Mouse (Mus musculus): ENCODE measurements around the gene Gas2. TPM values are rescaled to one million over a fixed set of nuclear protein-coding genes. Genes with fewer than 3 reads are reported as not detected.

Gene Gas2
- total and polyA plus RNA-seq, 3 experiments: 2.3 to 4.3 (median 4.3) TPM

- TF ChIP-seq CTCF (IDR thresholded peaks at IDR 0.05) (no peak), EP300 (IDR thresholded peaks at IDR 0.05; ENCODE audit: insufficient read depth, low read depth, low read length) (no peak), POLR2A (IDR thresholded peaks at IDR 0.05; ENCODE audit: insufficient read depth, low read depth, low read length) (no peak)
- Histone ChIP-seq H3K4me3 (no peak overlapping the region), H3K36me3 (ENCODE audit: control insufficient read depth, insufficient read depth, low read length) (no peaks in the 10 kb centered on the region), H3K4me1 (ENCODE audit: control insufficient read depth, insufficient read depth, low read length) (no peaks in the 10 kb centered on the region), H3K9ac (ENCODE audit: low read depth, low read length) (no peak overlapping the region), H3K27me3 (ENCODE audit: control insufficient read depth, insufficient read depth, low read length) (no peaks in the 10 kb centered on the region), H3K79me2 (replicated peaks; ENCODE audit: control insufficient read depth, insufficient read depth, low read length) (no peaks in the 10 kb centered on the region), H3K27ac (no peak overlapping the region)
- 83% methylated on average over 7 of the region's 7 CpGs for WGBS
- DNase-seq: no peak
- intact Hi-C loops (cut with DNase I): no loop called here
These were observed 102.9 kb downstream of the Gas2 start for GRCm38 (mm10) chr7:51964681-51965080.

GRCm38 (mm10) chr7:51967581-51967980, 105.8 kb downstream of the Gas2 start:
- Histone ChIP-seq H3K27ac (no peak overlapping the region), H3K36me3 (ENCODE audit: control insufficient read depth, insufficient read depth, low read length) (no peaks in the 10 kb centered on the region), H3K79me2 (replicated peaks; ENCODE audit: control insufficient read depth, insufficient read depth, low read length) (no peaks in the 10 kb centered on the region), H3K4me3 (no peak overlapping the region), H3K27me3 (ENCODE audit: control insufficient read depth, insufficient read depth, low read length) (no peaks in the 10 kb centered on the region), H3K9ac (ENCODE audit: low read depth, low read length) (no peak overlapping the region), H3K4me1 (ENCODE audit: control insufficient read depth, insufficient read depth, low read length) (no peaks in the 10 kb centered on the region)
- 73% methylated on average over 4 of the region's 4 CpGs for WGBS
- DNase-seq: no peak
- TF ChIP-seq CTCF (IDR thresholded peaks at IDR 0.05) (no peak), POLR2A (IDR thresholded peaks at IDR 0.05; ENCODE audit: insufficient read depth, low read depth, low read length) (no peak), EP300 (IDR thresholded peaks at IDR 0.05; ENCODE audit: insufficient read depth, low read depth, low read length) (no peak)
- intact Hi-C loops (cut with DNase I): no loop called here

GRCm38 (mm10) chr7:51969379-51969778, 107.6 kb downstream of the Gas2 start:
- H3K4me3 ChIP-seq: no peak overlapping the region
- no peak overlapping the region for H3K27ac ChIP-seq
- no peaks in the 10 kb centered on the region for H3K79me2 ChIP-seq (replicated peaks; ENCODE audit: control insufficient read depth, insufficient read depth, low read length)
- no peak for TF ChIP-seq POLR2A (IDR thresholded peaks at IDR 0.05; ENCODE audit: insufficient read depth, low read depth, low read length)
- TF ChIP-seq EP300 (IDR thresholded peaks at IDR 0.05; ENCODE audit: insufficient read depth, low read depth, low read length): no peak
- TF ChIP-seq CTCF (IDR thresholded peaks at IDR 0.05): no peak
- H3K27me3 ChIP-seq (ENCODE audit: control insufficient read depth, insufficient read depth, low read length): no peaks in the 10 kb centered on the region
- no peak for DNase-seq
- no peak overlapping the region for H3K9ac ChIP-seq (ENCODE audit: low read depth, low read length)
- intact Hi-C loops (cut with DNase I): no loop called here
- no peaks in the 10 kb centered on the region for H3K4me1 ChIP-seq (ENCODE audit: control insufficient read depth, insufficient read depth, low read length)
- H3K36me3 ChIP-seq (ENCODE audit: control insufficient read depth, insufficient read depth, low read length): no peaks in the 10 kb centered on the region

GRCm38 (mm10) chr7:51972252-51972855, 110.5 kb downstream of the Gas2 start:
- Histone ChIP-seq H3K4me3 (no peak overlapping the region), H3K9ac (ENCODE audit: low read depth, low read length) (no peak overlapping the region), H3K36me3 (ENCODE audit: control insufficient read depth, insufficient read depth, low read length) (no peaks in the 10 kb centered on the region), H3K27ac (no peak overlapping the region), H3K79me2 (replicated peaks; ENCODE audit: control insufficient read depth, insufficient read depth, low read length) (no peaks in the 10 kb centered on the region), H3K4me1 (ENCODE audit: control insufficient read depth, insufficient read depth, low read length) (no peaks in the 10 kb centered on the region), H3K27me3 (ENCODE audit: control insufficient read depth, insufficient read depth, low read length) (no peaks in the 10 kb centered on the region)
- no peak for DNase-seq
- WGBS: 32% methylated on average over 6 of the region's 6 CpGs
- peak; percentile 93 for TF ChIP-seq CTCF (IDR thresholded peaks at IDR 0.05)
- no peak for TF ChIP-seq EP300 (IDR thresholded peaks at IDR 0.05; ENCODE audit: insufficient read depth, low read depth, low read length)
- intact Hi-C loops (cut with DNase I): loop anchor here (2.0 to 5.0 kb wide), 2 partner anchors 110 to 356 kb away; partner anchors contain the start of genes Fancf and Gas2

GRCm38 (mm10) chr7:51973091-51973490, 111.3 kb downstream of the Gas2 start:
- no peaks in the 10 kb centered on the region for H3K27me3 ChIP-seq (ENCODE audit: control insufficient read depth, insufficient read depth, low read length)
- H3K79me2 ChIP-seq (replicated peaks; ENCODE audit: control insufficient read depth, insufficient read depth, low read length): no peaks in the 10 kb centered on the region
- H3K4me1 ChIP-seq (ENCODE audit: control insufficient read depth, insufficient read depth, low read length): no peaks in the 10 kb centered on the region
- 78% methylated on average over 5 of the region's 5 CpGs for WGBS
- no peak for TF ChIP-seq POLR2A (IDR thresholded peaks at IDR 0.05; ENCODE audit: insufficient read depth, low read depth, low read length)
- TF ChIP-seq CTCF (IDR thresholded peaks at IDR 0.05): no peak
- no peak for TF ChIP-seq EP300 (IDR thresholded peaks at IDR 0.05; ENCODE audit: insufficient read depth, low read depth, low read length)
- intact Hi-C loops (cut with DNase I): loop anchor here (2.0 to 5.0 kb wide), 2 partner anchors 111 to 356 kb away; partner anchors contain the start of genes Fancf and Gas2
- H3K4me3 ChIP-seq: no peak overlapping the region
- no peak overlapping the region for H3K9ac ChIP-seq (ENCODE audit: low read depth, low read length)
- no peak overlapping the region for H3K27ac ChIP-seq
- H3K36me3 ChIP-seq (ENCODE audit: control insufficient read depth, insufficient read depth, low read length): no peaks in the 10 kb centered on the region
- DNase-seq: no peak

- Histone ChIP-seq H3K79me2 (replicated peaks; ENCODE audit: control insufficient read depth, insufficient read depth, low read length) (no peaks in the 10 kb centered on the region), H3K4me1 (ENCODE audit: control insufficient read depth, insufficient read depth, low read length) (no peaks in the 10 kb centered on the region), H3K36me3 (ENCODE audit: control insufficient read depth, insufficient read depth, low read length) (no peaks in the 10 kb centered on the region), H3K4me3 (no peak overlapping the region), H3K27ac (no peak overlapping the region), H3K9ac (ENCODE audit: low read depth, low read length) (no peak overlapping the region), H3K27me3 (ENCODE audit: control insufficient read depth, insufficient read depth, low read length) (no peaks in the 10 kb centered on the region)
- DNase-seq: no peak
- no peak for TF ChIP-seq POLR2A (IDR thresholded peaks at IDR 0.05; ENCODE audit: insufficient read depth, low read depth, low read length)
- intact Hi-C loops (cut with DNase I): loop anchor here (2.0 to 5.0 kb wide), 2 partner anchors 111 to 357 kb away; partner anchors contain the start of genes Fancf and Gas2
- WGBS: 88% methylated on average over 2 of the region's 2 CpGs
These were observed 111.7 kb downstream of the Gas2 start for GRCm38 (mm10) chr7:51973526-51973925.
